Mouse (Mus musculus): Measurements from ENCODE around the gene Foxg1. TPM values are rescaled to one million over a fixed set of nuclear protein-coding genes. Genes with fewer than 3 reads are reported as not detected.

Foxg1 gene
- not detected for polyA plus RNA-seq (2014; fragmentation: Illumina TruSeq; extraction: RNeasy Lipid Tissue Mini Kit (QIAGEN cat#74804); ENCODE audit: insufficient read depth, low read depth, low replicate concordance)

DNA sequence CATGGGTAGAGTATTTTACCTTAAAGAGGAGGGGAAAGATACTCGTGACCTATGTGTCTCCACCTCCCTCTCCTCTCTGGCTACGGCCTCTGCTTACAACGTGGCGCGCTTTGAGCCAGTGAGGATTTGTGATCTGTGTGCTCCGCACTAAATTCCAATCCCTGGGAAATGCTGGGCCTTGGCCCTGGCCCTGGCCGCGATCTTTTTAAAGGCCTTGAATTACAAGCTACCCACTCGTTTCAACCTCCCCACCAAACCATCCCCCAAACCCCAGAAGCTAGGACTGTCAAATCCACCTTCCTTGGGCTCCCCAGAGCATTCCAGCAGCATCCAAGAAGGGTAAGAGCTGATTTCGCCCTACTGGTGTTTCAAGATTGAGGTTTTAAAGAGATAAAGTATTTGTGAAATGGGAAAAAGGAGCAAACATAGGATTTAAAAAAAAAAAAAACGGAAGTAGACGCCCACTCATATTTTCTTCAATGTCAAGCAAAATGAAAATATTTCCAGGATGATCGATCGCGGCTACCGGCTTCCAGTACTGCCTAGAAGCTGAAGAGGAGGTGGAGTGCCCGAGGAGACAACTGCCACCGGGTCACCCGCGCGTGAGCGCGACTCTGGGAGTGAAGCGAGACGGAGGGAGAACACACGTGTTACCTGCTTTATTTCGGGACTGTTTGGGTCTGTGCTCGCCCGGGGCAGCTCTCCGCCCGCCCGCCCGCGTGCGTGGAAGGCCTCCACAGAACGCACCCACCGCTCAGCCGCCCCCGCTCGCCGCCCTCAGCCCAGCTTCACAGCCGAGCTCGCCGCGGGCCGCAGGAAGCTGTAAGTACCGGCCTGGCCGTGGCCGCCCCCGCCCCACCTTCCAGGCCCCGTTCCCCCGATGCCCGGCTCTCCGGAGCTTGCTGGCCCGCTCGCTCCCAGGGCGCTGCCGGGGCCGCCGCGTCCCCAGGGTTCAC lies at the start of gene Foxg1:
Foxg1 (plus strand) TSS at position 96 of the 956 bp plus-strand sequence.

DNA sequence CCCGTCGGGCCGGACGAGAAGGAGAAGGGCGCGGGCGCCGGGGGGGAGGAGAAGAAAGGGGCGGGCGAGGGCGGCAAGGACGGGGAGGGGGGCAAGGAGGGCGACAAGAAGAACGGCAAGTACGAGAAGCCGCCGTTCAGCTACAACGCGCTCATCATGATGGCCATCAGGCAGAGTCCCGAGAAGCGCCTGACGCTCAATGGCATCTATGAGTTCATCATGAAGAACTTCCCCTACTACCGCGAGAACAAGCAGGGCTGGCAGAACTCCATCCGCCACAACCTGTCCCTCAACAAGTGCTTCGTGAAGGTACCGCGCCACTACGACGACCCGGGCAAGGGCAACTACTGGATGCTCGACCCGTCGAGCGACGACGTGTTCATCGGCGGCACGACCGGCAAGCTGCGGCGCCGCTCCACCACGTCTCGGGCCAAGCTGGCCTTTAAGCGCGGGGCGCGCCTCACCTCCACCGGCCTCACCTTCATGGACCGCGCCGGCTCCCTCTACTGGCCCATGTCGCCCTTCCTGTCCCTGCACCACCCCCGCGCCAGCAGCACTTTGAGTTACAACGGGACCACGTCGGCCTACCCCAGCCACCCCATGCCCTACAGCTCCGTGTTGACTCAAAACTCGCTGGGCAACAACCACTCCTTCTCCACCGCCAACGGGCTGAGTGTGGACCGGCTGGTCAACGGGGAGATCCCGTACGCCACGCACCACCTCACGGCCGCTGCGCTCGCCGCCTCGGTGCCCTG lies 2.6 kb downstream of the Foxg1 start, which contains the start of gene Gm43517:
Gm43517 (plus strand) TSS at position 299 of the 755 bp plus-strand sequence.

Other genes starting within 250 kb of the Foxg1 start
- gene Gm43517, start 2.5 kb downstream of the Foxg1 start, polyA plus RNA-seq (2014; fragmentation: Illumina TruSeq; extraction: RNeasy Lipid Tissue Mini Kit (QIAGEN cat#74804); ENCODE audit: insufficient read depth, low read depth, low replicate concordance), result not detected